Mouse (Mus musculus): ENCODE measurements at regions not wholly inside any gene's neighbourhood (a gene's known extent, or its start where the extent isn't known, plus 50 kb on each side); places are given as distances from the start of the nearest gene placed in this dataset.
A peak's percentile ranks its signal among the peaks of the same experiment; 100 is the strongest.

- DNase-seq = no peak
Measured at GRCm38 (mm10) chr17:72993134-72993533, 75.0 kb downstream of the Lbh start.

- DNase-seq = no peak
Measured at GRCm38 (mm10) chr17:72993626-72994025, 75.5 kb downstream of the Lbh start.

GRCm38 (mm10) chr17:72996539-72996938 lies 78.4 kb downstream of the Lbh start:
- no peak for DNase-seq

GRCm38 (mm10) chr17:72997301-72997921 lies 79.3 kb downstream of the Lbh start:
- no peak for DNase-seq

GRCm38 (mm10) chr17:73005100-73005499 lies 87.0 kb downstream of the Lbh start:
- no peak for DNase-seq

- peak; percentile 35 for DNase-seq
Measured at GRCm38 (mm10) chr17:73008901-73009300, 90.8 kb downstream of the Lbh start.

GRCm38 (mm10) chr17:73009962-73010361 lies 91.9 kb downstream of the Lbh start:
- DNase-seq = peak; percentile 21

GRCm38 (mm10) chr17:73012356-73012755 lies 94.3 kb downstream of the Lbh start:
- DNase-seq = no peak

GRCm38 (mm10) chr17:73012954-73013353 lies 94.8 kb upstream of the Lclat1 start:
- DNase-seq = no peak

- no peak for DNase-seq
Measured at GRCm38 (mm10) chr17:73014090-73014853, 93.5 kb upstream of the Lclat1 start.

- no peak for DNase-seq
Measured at GRCm38 (mm10) chr17:73017173-73017572, 90.6 kb upstream of the Lclat1 start.

- DNase-seq = peak; percentile 79
Measured at GRCm38 (mm10) chr17:73022630-73023051, 85.1 kb upstream of the Lclat1 start.

- DNase-seq = no peak
Measured at GRCm38 (mm10) chr17:73023362-73024107, 84.2 kb upstream of the Lclat1 start.

GRCm38 (mm10) chr17:73027122-73027521 lies 80.7 kb upstream of the Lclat1 start:
- DNase-seq = no peak

GRCm38 (mm10) chr17:73031796-73032195 lies 76.0 kb upstream of the Lclat1 start:
- no peak for DNase-seq

GRCm38 (mm10) chr17:73032326-73032725 lies 75.5 kb upstream of the Lclat1 start:
- DNase-seq = no peak

- peak; percentile 36 for DNase-seq
Measured at GRCm38 (mm10) chr17:73034420-73034819, 73.4 kb upstream of the Lclat1 start.

- DNase-seq = peak; percentile 82
Measured at GRCm38 (mm10) chr17:73034981-73035481, 72.8 kb upstream of the Lclat1 start.

GRCm38 (mm10) chr17:73036845-73037244 lies 70.9 kb upstream of the Lclat1 start:
- no peak for DNase-seq

GRCm38 (mm10) chr17:73038586-73038985 lies 69.2 kb upstream of the Lclat1 start:
- no peak for DNase-seq

- DNase-seq = no peak
Measured at GRCm38 (mm10) chr17:73044918-73045580, 62.7 kb upstream of the Lclat1 start.

GRCm38 (mm10) chr17:73046985-73047384 lies 60.8 kb upstream of the Lclat1 start:
- no peak for DNase-seq

GRCm38 (mm10) chr17:73048164-73048563 lies 59.6 kb upstream of the Lclat1 start:
- DNase-seq = no peak

All from kidney, adult 11 months (tissue).